Mouse (Mus musculus): Measurements from ENCODE around the gene Znrd1.

GRCm38 (mm10) chr17:36953062-36953461, 5.3 kb downstream of the Znrd1 start:
- TF ChIP-seq POLR2A (IDR thresholded peaks at IDR 0.05; ENCODE audit: low read depth, low read length): no peak
- TF ChIP-seq CTCF (conservative IDR thresholded peaks at IDR 0.05; ENCODE audit: insufficient read depth, insufficient read length, low read depth, low read length): no peak
